Mouse (Mus musculus) stomach, postnatal 0 days (tissue): Measurements from ENCODE around the gene Mrps17. TPM values are rescaled to one million over a fixed set of nuclear protein-coding genes. Genes with fewer than 3 reads are reported as not detected.

Experiments used
- ATAC-seq: fragments of 200-750 bp; cut with Nextera tagmentation; 2 replicates; pipeline ENCODE4 v1.8.0; 2017; ENCODE audit not compliant: low FRiP score, low TSS enrichment
- DNase-seq: peaks from one replicate; pipeline ENCODE4 v3.0.0-alpha.2; 2016; ENCODE audit warnings: low spot score
- H3K27ac ChIP-seq: fragments of 300-500 bp; sonication (generic); replicated peaks from 2 replicates; pipeline ENCODE4 v1.5.1; 2014; ENCODE audit warnings: mild to moderate bottlenecking, control low read depth
- H3K27me3 ChIP-seq: fragments of 300-500 bp; sonication (generic); 2 replicates; pipeline ENCODE4 v1.6.1; 2014; ENCODE audit warnings: low read length; ENCODE audit not compliant: control insufficient read depth, insufficient read depth
- H3K36me3 ChIP-seq: fragments of 300-500 bp; sonication (generic); 2 replicates; pipeline ENCODE4 v1.6.1; 2014; ENCODE audit warnings: low read length, mixed read lengths; ENCODE audit not compliant: control insufficient read depth, insufficient read depth
- H3K4me1 ChIP-seq: fragments of 300-500 bp; sonication (generic); replicated peaks from 2 replicates; pipeline ENCODE4 v1.6.1; 2014; ENCODE audit warnings: antibody characterized with exemption; ENCODE audit not compliant: control insufficient read depth, insufficient read depth
- H3K4me2 ChIP-seq: fragments of 300-500 bp; sonication (generic); replicated peaks from 2 replicates; pipeline ENCODE4 v1.6.1; 2014; ENCODE audit warnings: low read depth, mild to moderate bottlenecking, control low read depth, moderate library complexity
- H3K4me3 ChIP-seq: fragments of 300-500 bp; sonication (generic); 2 replicates; pipeline ENCODE4 v1.5.1; 2014; ENCODE audit warnings: low read depth, low read length, control low read depth
- H3K9ac ChIP-seq: fragments of 300-500 bp; sonication (generic); 2 replicates; pipeline ENCODE4 v1.6.1; 2014; ENCODE audit warnings: mild to moderate bottlenecking, low read length, control low read depth, mixed read lengths
- H3K9me3 ChIP-seq: fragments of 300-500 bp; sonication (generic); 2 replicates; pipeline ENCODE4 v1.6.1; 2016; ENCODE audit warnings: low read length; ENCODE audit not compliant: control insufficient read depth
- CTCF ChIP-seq: IDR thresholded peaks from 2 replicates; pipeline ENCODE4 v1.5.1; 2016; ENCODE audit warnings: antibody characterized with exemption, low read depth, mild to moderate bottlenecking, moderate library complexity
- EP300 ChIP-seq: optimal IDR thresholded peaks from 2 replicates; pipeline ENCODE3; 2016; ENCODE audit warnings: antibody characterized with exemption
- WGBS: fragments of 180-500 bp; shearing (Covaris S2); extraction: QIAGEN DNeasy Blood & Tissue Kit; methylation state at CpG from one replicate; pipeline ENCODE4 v1.1.7; 2014; 5-methylcytosine and 5-hydroxymethylcytosine counted together
- polyA plus RNA-seq: library from polyadenylated mRNA; unstranded; fragments of >200 nt; fragmentation: Nextera tagmentation; extraction: Ambion mirVana; gene quantifications from 2 replicates; pipeline ENCODE4 v1.2.1, GENCODE M21; 2015

Mrps17 gene
- polyA plus RNA-seq, 1 experiment from 2014 or later: 140 TPM

DNA sequence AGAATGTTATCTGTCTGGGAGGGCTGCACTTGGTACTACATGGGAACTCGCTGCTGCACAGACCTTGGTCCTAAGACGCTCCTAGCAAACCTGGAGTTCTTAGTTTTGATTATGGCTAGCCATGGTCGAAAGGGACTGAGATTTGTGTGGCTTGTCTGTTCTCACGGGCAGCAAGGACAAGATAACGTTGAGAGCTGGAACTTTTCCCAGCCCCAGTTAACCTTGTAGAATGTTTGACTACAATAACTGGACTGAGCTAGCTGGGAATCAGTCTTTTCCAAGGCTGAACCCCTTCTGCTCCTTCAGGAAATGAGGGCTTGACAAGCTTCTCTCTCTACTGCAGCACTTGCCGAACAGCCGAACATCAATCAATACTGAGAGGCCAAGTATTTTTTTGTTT, 27.7 kb upstream of the Mrps17 start:
- ATAC-seq (no peak), DNase-seq (no peak)
- Histone ChIP-seq H3K4me3 (no peak overlapping the region), H3K27me3 (no peaks in the 10 kb centered on the region), H3K4me1 (no peaks in the 10 kb centered on the region), H3K36me3 (no peaks in the 10 kb centered on the region), H3K4me2 (no peak overlapping the region), H3K9ac (no peak overlapping the region), H3K9me3 (no peaks in the 10 kb centered on the region), H3K27ac (no peak overlapping the region)
- TF ChIP-seq EP300: no peak
- 77% methylated on average over 7 of the region's 7 CpGs for WGBS

DNA sequence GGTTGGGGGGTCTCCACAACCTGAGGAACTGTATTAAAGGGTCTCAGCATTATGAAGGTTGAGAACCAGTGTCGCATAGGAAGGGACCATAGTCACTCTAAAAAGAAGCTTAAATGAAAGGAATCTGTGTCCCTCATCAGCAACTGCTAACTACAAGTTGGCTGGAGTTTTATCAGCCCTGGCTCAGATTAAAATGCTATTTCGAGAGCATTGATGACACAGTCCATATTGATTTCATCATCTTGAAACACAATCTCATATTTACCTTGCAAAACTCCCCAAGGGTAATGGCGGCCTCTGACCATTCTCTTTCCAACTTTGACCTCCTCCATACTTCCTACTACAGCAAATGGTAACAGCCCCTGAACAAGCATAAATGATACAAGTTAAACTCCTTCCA, 24.8 kb upstream of the Mrps17 start:
- 63% methylated on average over 3 of the region's 3 CpGs for WGBS
- ATAC-seq: no peak
- TF ChIP-seq CTCF (no peak), EP300 (no peak)

DNA sequence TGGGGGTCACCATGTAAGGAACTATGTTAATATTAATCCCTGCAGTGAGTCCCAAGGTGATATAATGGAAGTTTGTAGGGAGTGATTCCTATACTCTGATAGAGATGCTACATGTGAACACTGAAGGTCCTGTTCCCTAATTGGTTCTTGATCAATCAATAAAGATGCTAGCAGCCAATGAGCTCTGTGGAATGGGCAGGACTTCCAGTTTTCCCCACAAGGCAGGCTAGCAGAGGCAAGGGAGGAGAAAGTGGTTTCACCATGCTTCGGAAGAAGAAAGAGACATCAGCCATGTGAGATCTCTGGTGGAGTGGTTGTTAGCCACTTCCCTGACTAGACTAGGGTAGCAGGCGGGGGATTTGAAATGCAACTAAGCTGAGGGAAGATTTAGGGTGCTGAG, 14.8 kb upstream of the Mrps17 start:
- ATAC-seq (no peak), DNase-seq (no peak)
- no peaks in the 10 kb centered on the region for H3K27me3 ChIP-seq
- no peak overlapping the region for H3K27ac ChIP-seq
- no peak overlapping the region for H3K9ac ChIP-seq
- WGBS: 41% methylated on average over 2 of the region's 2 CpGs
- no peak overlapping the region for H3K4me3 ChIP-seq
- no peak overlapping the region for H3K4me2 ChIP-seq
- no peak for TF ChIP-seq CTCF
- TF ChIP-seq EP300: no peak
- H3K4me1 ChIP-seq: no peaks in the 10 kb centered on the region
- H3K36me3 ChIP-seq: no peaks in the 10 kb centered on the region
- no peaks in the 10 kb centered on the region for H3K9me3 ChIP-seq

More for the DNA sequence above, 24.8 kb upstream of the Mrps17 start:
- no peaks in the 10 kb centered on the region for H3K9me3 ChIP-seq
- H3K27me3 ChIP-seq: no peaks in the 10 kb centered on the region
- no peaks in the 10 kb centered on the region for H3K36me3 ChIP-seq
- H3K4me1 ChIP-seq: no peaks in the 10 kb centered on the region
- H3K9ac ChIP-seq: no peak overlapping the region
- no peak overlapping the region for H3K4me2 ChIP-seq
- DNase-seq: no peak
- H3K27ac ChIP-seq: no peak overlapping the region
- H3K4me3 ChIP-seq: no peak overlapping the region

DNA sequence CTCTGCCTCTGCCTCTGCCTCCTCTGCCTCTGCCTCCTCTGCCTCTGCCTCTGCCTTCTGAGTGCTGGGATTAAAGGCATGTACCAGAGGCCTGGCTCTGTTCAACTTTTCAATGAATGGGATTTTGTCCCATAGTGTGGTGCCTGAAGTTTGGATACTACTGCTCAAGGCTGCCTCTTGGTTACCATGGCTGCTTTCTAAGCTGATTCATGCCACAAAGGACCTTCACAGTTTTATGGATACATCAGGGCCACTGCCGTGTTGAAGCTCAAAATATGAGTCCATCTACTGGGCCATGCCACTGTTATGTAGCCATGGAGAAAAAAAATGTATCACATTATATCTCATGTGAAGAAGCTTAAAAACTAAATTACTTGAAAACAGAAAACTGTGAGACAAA, 13.6 kb upstream of the Mrps17 start:
- WGBS: 65% methylated on average over 1 of the region's 1 CpGs

DNA sequence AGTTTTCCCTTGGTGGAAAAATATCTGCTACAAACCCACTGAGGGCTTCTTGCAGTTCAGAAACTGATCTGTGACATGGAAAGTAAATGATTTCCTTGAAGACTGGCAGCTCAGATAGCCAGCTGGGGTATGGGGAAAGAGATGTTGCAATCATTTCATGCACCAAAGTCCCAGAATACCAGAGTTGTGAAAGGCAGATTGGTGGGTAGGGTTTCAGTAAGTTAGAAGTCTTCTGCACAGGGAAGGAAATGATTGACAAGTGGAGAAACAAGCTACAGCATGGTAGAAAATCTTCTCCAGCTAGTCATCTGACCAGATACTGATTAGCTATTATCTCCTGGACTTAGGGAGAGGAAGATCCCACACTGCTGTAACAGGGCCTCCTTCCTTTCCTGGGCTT, 11.9 kb upstream of the Mrps17 start:
- Histone ChIP-seq H3K4me1 (no peaks in the 10 kb centered on the region), H3K4me3 (no peak overlapping the region), H3K9ac (no peak overlapping the region), H3K27ac (no peak overlapping the region), H3K36me3 (no peaks in the 10 kb centered on the region), H3K9me3 (no peaks in the 10 kb centered on the region), H3K27me3 (no peaks in the 10 kb centered on the region), H3K4me2 (no peak overlapping the region)
- TF ChIP-seq EP300 (no peak), CTCF (no peak)
- ATAC-seq: no peak
- DNase-seq: no peak

More for the DNA sequence above, 13.6 kb upstream of the Mrps17 start:
- H3K4me1 ChIP-seq: no peaks in the 10 kb centered on the region
- H3K9ac ChIP-seq: no peak overlapping the region
- H3K4me2 ChIP-seq: no peak overlapping the region
- H3K9me3 ChIP-seq: no peaks in the 10 kb centered on the region
- no peak overlapping the region for H3K27ac ChIP-seq
- H3K4me3 ChIP-seq: no peak overlapping the region
- no peak for DNase-seq
- ATAC-seq: no peak
- TF ChIP-seq CTCF (no peak), EP300 (no peak)
- H3K36me3 ChIP-seq: no peaks in the 10 kb centered on the region
- no peaks in the 10 kb centered on the region for H3K27me3 ChIP-seq

DNA sequence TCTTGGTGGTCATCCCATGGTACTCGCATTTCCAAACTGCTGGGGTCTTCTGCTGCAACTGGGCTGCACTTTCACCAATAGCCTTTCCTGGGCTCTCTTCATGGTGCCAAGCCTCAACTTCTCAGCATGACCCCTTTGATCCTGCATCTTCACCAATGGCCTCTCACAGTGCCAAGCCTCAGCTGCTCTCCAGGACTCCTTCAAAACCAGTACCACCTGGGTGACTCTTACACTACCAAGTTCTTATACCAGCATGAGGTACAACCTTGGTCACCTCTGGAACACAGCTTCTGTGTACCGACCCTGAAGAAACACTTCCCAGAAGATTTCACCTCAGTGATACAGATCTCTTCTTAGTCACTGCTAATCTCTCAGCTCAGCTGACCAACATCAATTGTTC, 6.9 kb upstream of the Mrps17 start, which contains the start of gene Sept14:
Sept14 (minus strand) TSS at position 101 of the 400 bp plus-strand sequence.
- Histone ChIP-seq H3K27ac (no peak within 1 kb of the TSS), H3K4me3 (no peak within 1 kb of the TSS), H3K9me3 (no peaks in the 10 kb centered on the region), H3K36me3 (no peaks in the 10 kb centered on the region), H3K4me1 (no peaks in the 10 kb centered on the region), H3K27me3 (no peaks in the 10 kb centered on the region), H3K4me2 (no peak within 1 kb of the TSS), H3K9ac (no peak within 1 kb of the TSS)
- 62% methylated on average over 2 of the region's 2 CpGs for WGBS
- DNase-seq (no peak), ATAC-seq (no peak)
- no peak for TF ChIP-seq EP300
- TF ChIP-seq CTCF: no peak
